In the genomic region with DNA sequence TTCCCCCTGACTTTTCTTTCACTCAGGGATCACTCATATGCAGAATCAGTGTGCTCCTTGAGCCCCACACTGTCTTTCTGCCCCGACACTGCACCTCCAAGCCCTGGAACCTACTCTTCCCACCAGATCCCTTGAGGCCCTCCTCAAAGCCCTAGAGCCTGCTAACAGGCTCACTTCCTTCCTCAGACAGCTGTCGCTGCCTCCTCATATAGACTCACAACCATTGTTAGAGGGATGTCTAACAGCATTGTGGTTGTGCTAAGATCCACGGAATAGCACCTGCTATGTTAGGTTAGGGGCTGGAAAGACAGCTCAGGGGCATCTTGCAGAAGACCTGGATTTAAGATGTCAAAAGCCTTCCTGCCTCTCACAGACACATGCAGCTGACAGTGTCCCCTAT, we compare ENCODE assay signal across 30 mouse cellular contexts. TPM values are rescaled to one million over a fixed set of nuclear protein-coding genes. Genes with fewer than 3 reads are reported as not detected.
A peak's percentile ranks its signal among the peaks of the same experiment; 100 is the strongest.
DNase-seq lines count a peak whose midpoint lies in the region; ATAC-seq and TF ChIP-seq lines count a peak whose summit lies in the region.
"Had no signal": no experiment of that assay in that cellular context is flagged by ENCODE, and none has a peak within 500 bp of the region (broad histone marks: within the 10 kb centered on the region; RNA-seq: fewer than 3 reads in every experiment).

No protein-coding gene starts in this region.

- no peak overlapping the region for H3K4me2 ChIP-seq in liver, embryonic 12.5 days
- no peak overlapping the region for H3K4me2 ChIP-seq in liver, embryonic 11.5 days
- no peak overlapping the region for H3K4me2 ChIP-seq in liver, embryonic 14.5 days (ENCODE audit: low read depth)
- no peak overlapping the region for H3K4me2 ChIP-seq in CH12.LX (ENCODE audit: insufficient read depth, low read depth, poor library complexity, severe bottlenecking)
- H3K4me2 ChIP-seq: embryonic facial prominence, embryonic 13.5 days; embryonic facial prominence, embryonic 15.5 days; forebrain, embryonic 12.5 days had no signal

- no peak for TF ChIP-seq RAD21 in CH12.LX (IDR thresholded peaks at IDR 0.05; ENCODE audit: low read depth, low read length)

- no peaks in the 10 kb centered on the region for H3K36me3 ChIP-seq in liver, embryonic 12.5 days
- no peaks in the 10 kb centered on the region for H3K36me3 ChIP-seq in liver, embryonic 11.5 days (ENCODE audit: control insufficient read depth, insufficient read depth, low read length)
- H3K36me3 ChIP-seq in liver, embryonic 14.5 days (replicated peaks; ENCODE audit: control insufficient read depth, insufficient read depth, low read depth): no peaks in the 10 kb centered on the region
- no peaks in the 10 kb centered on the region for H3K36me3 ChIP-seq in CH12.LX (replicated peaks in 1 of 2; ENCODE audit: control insufficient read depth in 1 of 2, insufficient read depth in 1 of 2, low read length in 1 of 2)
- H3K36me3 ChIP-seq: embryonic facial prominence, embryonic 13.5 days; embryonic facial prominence, embryonic 15.5 days; forebrain, embryonic 10.5 days; forebrain, embryonic 12.5 days had no signal

- H3K27me3 ChIP-seq in liver, embryonic 12.5 days (replicated peaks): no peaks in the 10 kb centered on the region; the same call in 1 of the 2 replicates
- H3K27me3 ChIP-seq in liver, embryonic 11.5 days (replicated peaks; ENCODE audit: control insufficient read depth, insufficient read depth, low read length): no peaks in the 10 kb centered on the region
- H3K27me3 ChIP-seq in liver, embryonic 14.5 days (ENCODE audit: control insufficient read depth, insufficient read depth, low read length): no peaks in the 10 kb centered on the region
- H3K27me3 ChIP-seq in CH12.LX (replicated peaks): peaks cover 4% of the 10 kb centered on the region
- H3K27me3 ChIP-seq: embryonic facial prominence, embryonic 13.5 days; embryonic facial prominence, embryonic 15.5 days had no signal

- H3K9me3 ChIP-seq in liver, embryonic 12.5 days (replicated peaks): no peaks in the 10 kb centered on the region
- H3K9me3 ChIP-seq in liver, embryonic 11.5 days (ENCODE audit: control insufficient read depth, low read length): no peaks in the 10 kb centered on the region
- H3K9me3 ChIP-seq in liver, embryonic 14.5 days (ENCODE audit: control insufficient read depth, low read length): no peaks in the 10 kb centered on the region
- no peaks in the 10 kb centered on the region for H3K9me3 ChIP-seq in CH12.LX (replicated peaks; ENCODE audit: low read length)
- H3K9me3 ChIP-seq: embryonic facial prominence, embryonic 13.5 days; embryonic facial prominence, embryonic 15.5 days; forebrain, embryonic 10.5 days; forebrain, embryonic 12.5 days had no signal

- H3K79me2 ChIP-seq in CH12.LX (replicated peaks; ENCODE audit: control insufficient read depth, extremely low read depth, insufficient read depth, poor library complexity, severe bottlenecking): no peaks in the 10 kb centered on the region

- no peak overlapping the region for H3K4me3 ChIP-seq in liver, embryonic 12.5 days
- no peak overlapping the region for H3K4me3 ChIP-seq in liver, embryonic 11.5 days (ENCODE audit: low read depth, low read length)
- H3K4me3 ChIP-seq in liver, embryonic 14.5 days (ENCODE audit: insufficient read depth in 1 of 2, low read depth in 2 of 2, low read length in 2 of 2): no peak overlapping the region
- H3K4me3 ChIP-seq in CH12.LX (replicated peaks in 1 of 3; ENCODE audit: low read depth in 2 of 3, low read length in 2 of 3, poor library complexity in 1 of 3): no peak overlapping the region
- H3K4me3 ChIP-seq: embryonic facial prominence, embryonic 13.5 days; embryonic facial prominence, embryonic 15.5 days; erythroblast, embryonic 14.5 days; forebrain, embryonic 10.5 days; forebrain, embryonic 12.5 days had no signal

- 0 out of 2 replicates have a peak overlapping the region, but pooled peaks have one; percentile 3 for H3K9ac ChIP-seq in liver, embryonic 12.5 days
- H3K9ac ChIP-seq in liver, embryonic 11.5 days (ENCODE audit: low read depth, low read length): no peak overlapping the region
- no peak overlapping the region for H3K9ac ChIP-seq in liver, embryonic 14.5 days (replicated peaks)
- H3K9ac ChIP-seq in CH12.LX (ENCODE audit: insufficient read depth, low read depth): no peak overlapping the region
- H3K9ac ChIP-seq: embryonic facial prominence, embryonic 13.5 days; embryonic facial prominence, embryonic 15.5 days; forebrain, embryonic 12.5 days had no signal

- dilution Hi-C loops in CH12.LX (cut with MboI; ENCODE audit: extremely low pct_ligation_motif_present, extremely low pct_unique_long_range_greater_than_20kb, low sequenced_read_pairs): no loop called here

- in situ Hi-C loops in CH12.LX (cut with MboI; ENCODE audit: low pct_ligation_motif_present, low pct_unique_long_range_greater_than_20kb, low sequenced_read_pairs): loop anchor here (5.0 kb wide), 2 partner anchors 115 to 315 kb away; no protein-coding TSS in a partner anchor

- no peak for TF ChIP-seq CTCF in liver, embryonic 14.5 days (IDR thresholded peaks at IDR 0.05; ENCODE audit: low read depth)
- TF ChIP-seq CTCF in CH12.LX (conservative IDR thresholded peaks at IDR 0.05 in 1 of 2, IDR thresholded peaks at IDR 0.05 in 1 of 2; ENCODE audit: low read depth in 2 of 2, low read length in 2 of 2): no peak

- ATAC-seq in liver, embryonic 12.5 days: no peak
- no peak for ATAC-seq in liver, embryonic 11.5 days (replicated peaks; ENCODE audit: low FRiP score)
- ATAC-seq in liver, embryonic 14.5 days (ENCODE audit: insufficient read depth): no peak
- ATAC-seq: CD4-positive, CD25-positive, alpha-beta regulatory T cell, adult 4 months; forebrain, embryonic 14.5 days had no signal

- no peak for TF ChIP-seq EP300 in liver, embryonic 14.5 days (IDR thresholded peaks at IDR 0.05; ENCODE audit: low read depth)
- TF ChIP-seq EP300 in CH12.LX (IDR thresholded peaks at IDR 0.05; ENCODE audit: low read length): peak; percentile 15; the same call in 1 of the 2 replicates

- peak; percentile 62 for DNase-seq in heart, adult 11 months
- no peak for DNase-seq in heart, adult 9 months (ENCODE audit: low spot score in 2 of 2)
- DNase-seq in liver, embryonic 11.5 days (ENCODE audit: low spot score): no peak
- DNase-seq in liver, embryonic 14.5 days (ENCODE audit: low read depth in 3 of 3, low spot score in 3 of 3): no peak
- DNase-seq in liver (no peak), CH12.LX (ENCODE audit: extremely low read depth) (peak; percentile 24)
- no peak for DNase-seq in urinary bladder, postnatal 14 days (ENCODE audit: low spot score)
- DNase-seq: adrenal gland, adult 2 months; adrenal gland, postnatal 10 days; adrenal gland, postnatal 25 days; B cell, adult 2 months; cerebellum, adult 11 months; cerebellum, adult 18-20 months; cerebellum, adult 8-10 months; cerebellum, adult 9-11 months; cerebellum, postnatal 14 days; cerebellum, postnatal 36 days; embryo, embryonic 11 days had no signal

- peak overlapping the region; percentile 66 for H3K27ac ChIP-seq in liver, embryonic 12.5 days
- no peak overlapping the region for H3K27ac ChIP-seq in liver, embryonic 11.5 days (ENCODE audit: low read depth, low read length)
- H3K27ac ChIP-seq in liver, embryonic 14.5 days: peak overlapping the region; percentile 12
- no peak overlapping the region for H3K27ac ChIP-seq in CH12.LX (ENCODE audit: insufficient read depth, low read depth)
- H3K27ac ChIP-seq: embryonic facial prominence, embryonic 13.5 days; embryonic facial prominence, embryonic 15.5 days; forebrain, embryonic 10.5 days; forebrain, embryonic 12.5 days had no signal

- WGBS in liver, embryonic 12.5 days (ENCODE audit: insufficient replicate concordance): 45% methylated on average over 3 of the region's 3 CpGs
- WGBS in liver, embryonic 11.5 days: 61% methylated on average over 3 of the region's 3 CpGs
- 40% methylated on average over 3 of the region's 3 CpGs for WGBS in liver, embryonic 14.5 days (ENCODE audit: insufficient replicate concordance)

- TF ChIP-seq POLR2A in CH12.LX (IDR thresholded peaks at IDR 0.05; ENCODE audit: low read depth, low read length): no peak

- peaks cover 59% of the 10 kb centered on the region for H3K4me1 ChIP-seq in liver, embryonic 12.5 days
- H3K4me1 ChIP-seq in liver, embryonic 11.5 days (replicated peaks; ENCODE audit: control insufficient read depth, insufficient read depth, low read length): peaks cover 32% of the 10 kb centered on the region
- peaks cover 49 to 51% of the 10 kb centered on the region in 2 experiments for H3K4me1 ChIP-seq in liver, embryonic 14.5 days (replicated peaks; ENCODE audit: control insufficient read depth in 2 of 2, insufficient read depth in 2 of 2, low read length in 1 of 2)
- peaks cover 0 to 41% of the 10 kb centered on the region in 2 experiments for H3K4me1 ChIP-seq in CH12.LX (ENCODE audit: control insufficient read depth in 1 of 2, insufficient read depth in 2 of 2)

TF ChIP-seq in CH12.LX, 34 proteins besides CTCF, POLR2A, EP300 and RAD21:
- TF ChIP-seq CHD2 (IDR thresholded peaks at IDR 0.05; ENCODE audit: low read length) (no peak), CHD1 (IDR thresholded peaks at IDR 0.05; ENCODE audit: low read depth, low read length) (no peak), GABPA (IDR thresholded peaks at IDR 0.05; ENCODE audit: insufficient replicate concordance, low read depth, low read length) (no peak), RCOR1 (conservative IDR thresholded peaks at IDR 0.05; ENCODE audit: low read depth, low read length) (no peak), ZKSCAN1 (IDR thresholded peaks at IDR 0.05; ENCODE audit: borderline replicate concordance, low read depth, low read length) (no peak), MYC (IDR thresholded peaks at IDR 0.05; ENCODE audit: low read depth, low read length) (no peak)

RNA-seq across cellular contexts. Expression of gene Erv3, which starts 37.1 kb away (rescaled TPM):
- polyA plus RNA-seq in liver, embryonic 12.5 days (2016; fragmentation: Nextera tagmentation; extraction: Ambion mirVana): not detected in 2 replicates
- not detected in 2 replicates for polyA plus RNA-seq in liver, embryonic 11.5 days (2014; fragmentation: Nextera tagmentation; extraction: Ambion mirVana)
- polyA plus RNA-seq in liver, embryonic 14.5 days (2012; rRNA removed): 0.01 and 0.02 TPM in 2 replicates
- not detected in 2 replicates for polyA plus RNA-seq in liver, embryonic 14.5 days (2014; fragmentation: Nextera tagmentation; extraction: Ambion mirVana)
- not detected in 2 replicates for total RNA-seq in CH12.LX (2012; rRNA removed)
- not detected in 2 replicates for total RNA-seq in CH12.LX (2014; rRNA removed)
- not detected in 2 replicates for polyA plus RNA-seq in CH12.LX (2012; ENCODE audit: insufficient read length, low read depth)
- total RNA-seq: adrenal gland, adult 2 months; adrenal gland, postnatal 10 days; adrenal gland, postnatal 25 days; adrenal gland, postnatal 4 days; common myeloid progenitor, adult 5-6 weeks; ES-E14 had no signal
- polyA plus RNA-seq: adrenal gland, adult 2 months; CD4-positive, CD25-positive, alpha-beta regulatory T cell, adult 4 months; embryonic facial prominence, embryonic 11.5 days; embryonic facial prominence, embryonic 13.5 days; erythroblast, embryonic 14.5 days; forebrain, embryonic 10.5 days; forebrain, embryonic 12.5 days; forebrain, embryonic 14.5 days had no signal

Comparison
In these comparisons a context has a peak if more than half of its experiments do, and no peak if none do; other contexts are left out.
1. DNase-seq: peak in heart, adult 11 months (single experiment) and CH12.LX (single experiment); none in heart, adult 9 months (0 of 2), liver, embryonic 11.5 days (single experiment), liver, embryonic 14.5 days (0 of 3), liver (single experiment) and urinary bladder, postnatal 14 days (single experiment).
2. H3K27ac ChIP-seq: peak in liver, embryonic 12.5 days (single experiment) and liver, embryonic 14.5 days (single experiment); none in liver, embryonic 11.5 days (single experiment) and CH12.LX (single experiment).